Mouse (Mus musculus) C2C12 (cell line): ENCODE measurements around the gene Mms22l. TPM values are rescaled to one million over a fixed set of nuclear protein-coding genes. Genes with fewer than 3 reads are reported as not detected.
"Not testable (repeated sequence)": the region's sequence is repeated elsewhere in the genome, so short reads cannot be mapped to it uniquely, and the experiment has no call there.

Experiments used
- H3K27me3 ChIP-seq: one replicate; pipeline ENCODE4 v1.6.1; 2011; ENCODE audit not compliant: control insufficient read depth, insufficient read depth, insufficient read length
- H3K36me3 ChIP-seq: one replicate; pipeline ENCODE4 v1.6.1; 2011; ENCODE audit not compliant: control insufficient read depth, insufficient read depth
- H3K4me3 ChIP-seq: one replicate; pipeline ENCODE4 v1.5.1; 2011; ENCODE audit warnings: mild to moderate bottlenecking, control low read depth; ENCODE audit not compliant: poor library complexity, insufficient read depth, severe bottlenecking
- H3K79me2 ChIP-seq: one replicate; pipeline ENCODE4 v1.6.1; 2011; ENCODE audit not compliant: control insufficient read depth, insufficient read depth
- H3K79me3 ChIP-seq: one replicate; pipeline ENCODE4 v1.6.1; 2011; ENCODE audit warnings: low read depth, control low read depth
- H3ac ChIP-seq: one replicate; pipeline ENCODE3; 2011; ENCODE audit warnings: low read depth; ENCODE audit not compliant: control insufficient read depth, insufficient read length
- CEBPB ChIP-seq: IDR thresholded peaks from one replicate; pipeline ENCODE4 v1.6.1; 2011; ENCODE audit warnings: low read depth, mild to moderate bottlenecking, control low read depth, moderate library complexity
- CTCF ChIP-seq: IDR thresholded peaks from one replicate; pipeline ENCODE4 v1.5.1; 2011; ENCODE audit not compliant: control insufficient read depth, insufficient read depth, insufficient read length
- FOSL1 ChIP-seq: IDR thresholded peaks from one replicate; pipeline ENCODE4 v1.8.0; 2011; ENCODE audit warnings: mild to moderate bottlenecking, low read length; ENCODE audit not compliant: poor library complexity, insufficient read depth, severe bottlenecking
- MAX ChIP-seq: IDR thresholded peaks from one replicate; pipeline ENCODE4 v1.6.1; 2011; ENCODE audit warnings: mild to moderate bottlenecking, control low read depth
- MYOD1 ChIP-seq: IDR thresholded peaks from one replicate; pipeline ENCODE4 v1.6.1; 2011; ENCODE audit warnings: low read depth; ENCODE audit not compliant: control insufficient read depth, insufficient read length
- MYOG ChIP-seq: IDR thresholded peaks from one replicate; pipeline ENCODE4 v1.6.1; 2011; ENCODE audit not compliant: control insufficient read depth, insufficient read length; ENCODE audit errors: extremely low read depth
- USF1 ChIP-seq: IDR thresholded peaks from one replicate; pipeline ENCODE4 v1.6.1; 2011; ENCODE audit warnings: low read depth, mild to moderate bottlenecking, control low read depth, moderate library complexity
- polyA plus RNA-seq: library from polyadenylated mRNA; unstranded; fragments of >200 nt; fragmentation: generic; extraction: Trizol; gene quantifications from one replicate; pipeline ENCODE4 v1.2.1, GENCODE M21; 2012; ENCODE audit warnings: missing spikeins

Mms22l gene
- polyA plus RNA-seq, 1 experiment, result 14.8 TPM

DNA sequence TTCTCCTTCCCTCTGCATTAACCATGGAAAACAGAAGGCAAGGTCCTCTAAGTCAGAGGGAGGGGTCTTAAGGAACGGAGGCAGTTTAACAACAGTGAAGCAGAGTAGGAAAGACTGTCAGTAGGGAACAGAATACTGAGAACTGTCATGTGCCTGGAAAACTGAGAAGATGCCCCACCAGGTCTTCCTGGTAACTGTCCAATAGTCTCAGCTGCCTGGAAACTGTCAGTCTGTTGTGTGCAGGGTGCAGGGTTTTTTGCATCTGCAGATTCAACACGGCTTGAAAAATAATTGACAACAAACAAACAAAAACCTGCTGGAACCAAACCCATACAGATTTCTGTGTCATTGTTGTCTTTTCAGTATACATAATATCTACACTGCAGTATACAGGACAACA is 146.1 kb downstream of the Mms22l start:
- H3K36me3 ChIP-seq, result no peaks in the 10 kb centered on the region
- no peaks in the 10 kb centered on the region for H3K79me2 ChIP-seq
- H3K79me3 ChIP-seq, result no peaks in the 10 kb centered on the region
- TF ChIP-seq MAX (no peak), USF1 (no peak), MYOD1 (no peak), FOSL1 (no peak), MYOG (no peak), CEBPB (no peak), CTCF (no peak)
- H3K27me3 ChIP-seq, result no peaks in the 10 kb centered on the region
- no peak overlapping the region for H3K4me3 ChIP-seq
- H3ac ChIP-seq, result no peak overlapping the region

DNA sequence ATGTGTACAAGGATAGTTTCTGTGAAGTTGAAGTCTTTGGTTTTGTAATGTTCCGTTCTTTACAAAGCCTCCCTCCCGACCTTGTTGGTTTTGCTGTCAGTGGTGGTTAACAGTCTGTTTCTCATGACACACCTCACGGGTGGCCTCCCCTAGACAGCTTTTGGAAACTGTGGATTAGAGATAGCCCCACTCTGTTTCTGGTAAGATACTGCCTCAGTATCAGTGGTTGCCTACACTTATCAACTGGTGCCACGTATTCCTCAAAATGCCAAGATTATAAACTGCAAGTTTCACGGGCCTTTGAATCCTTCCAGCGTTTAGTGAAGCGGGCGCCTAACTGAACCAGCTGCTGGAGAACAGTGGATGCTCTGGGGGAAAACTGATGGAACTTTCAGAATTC is 148.5 kb downstream of the Mms22l start:
- H3K27me3 ChIP-seq, H3K79me2 ChIP-seq, H3ac ChIP-seq, H3K36me3 ChIP-seq, H3K4me3 ChIP-seq, H3K79me3 ChIP-seq: not testable (repeated sequence)
